Mouse (Mus musculus) stomach, embryonic 16.5 days (tissue): ENCODE measurements around the gene Prdx5. TPM values are rescaled to one million over a fixed set of nuclear protein-coding genes. Genes with fewer than 3 reads are reported as not detected.
"Not testable (repeated sequence)": the region's sequence is repeated elsewhere in the genome, so short reads cannot be mapped to it uniquely, and the experiment has no call there.

ENCODE experiments used
- ATAC-seq: fragments of 200-750 bp; cut with Nextera tagmentation; 2 replicates; pipeline ENCODE4 v1.8.0; 2017; ENCODE audit warnings: moderate number of reproducible peaks, moderate TSS enrichment; ENCODE audit not compliant: insufficient read depth, low FRiP score
- H3K27ac ChIP-seq: fragments of 300-500 bp; sonication (generic); 2 replicates; pipeline ENCODE4 v1.5.1; 2014; ENCODE audit warnings: low read length
- H3K27me3 ChIP-seq: fragments of 300-500 bp; sonication (generic); 2 replicates; pipeline ENCODE4 v1.6.1; 2014; ENCODE audit warnings: low read length, control low read depth, mixed read lengths; ENCODE audit not compliant: control insufficient read depth, insufficient read depth
- H3K36me3 ChIP-seq: fragments of 300-500 bp; sonication (generic); 2 replicates; pipeline ENCODE4 v1.6.1; 2014; ENCODE audit warnings: low read length; ENCODE audit not compliant: control insufficient read depth, insufficient read depth
- H3K4me1 ChIP-seq: fragments of 300-500 bp; sonication (generic); 2 replicates; pipeline ENCODE4 v1.6.1; 2014; ENCODE audit warnings: low read length, control low read depth, mixed read lengths; ENCODE audit not compliant: control insufficient read depth, insufficient read depth
- H3K4me2 ChIP-seq: fragments of 300-500 bp; sonication (generic); 2 replicates; pipeline ENCODE4 v1.6.1; 2014; ENCODE audit warnings: low read depth, low read length, mixed read lengths
- H3K4me3 ChIP-seq: fragments of 300-500 bp; sonication (generic); replicated peaks from 2 replicates; pipeline ENCODE4 v1.5.1; 2014; ENCODE audit warnings: mild to moderate bottlenecking, low read length
- H3K9ac ChIP-seq: fragments of 300-500 bp; sonication (generic); 2 replicates; pipeline ENCODE4 v1.6.1; 2014; ENCODE audit warnings: low read length
- H3K9me3 ChIP-seq: fragments of 300-500 bp; sonication (generic); replicated peaks from 2 replicates; pipeline ENCODE4 v1.6.1; 2016; ENCODE audit warnings: low read length, control low read depth; ENCODE audit not compliant: control insufficient read depth
- WGBS: fragments of 180-500 bp; shearing (Covaris S2); extraction: QIAGEN DNeasy Blood & Tissue Kit; methylation state at CpG from one replicate; pipeline ENCODE4 v1.1.7; 2014; 5-methylcytosine and 5-hydroxymethylcytosine counted together
- polyA plus RNA-seq: library from polyadenylated mRNA; unstranded; fragments of >200 nt; fragmentation: Nextera tagmentation; extraction: Ambion mirVana; gene quantifications from 2 replicates; pipeline ENCODE4 v1.2.1, GENCODE M21; 2015

The Prdx5 gene
- polyA plus RNA-seq, 1 experiment from 2014 or later: 291 TPM

DNA sequence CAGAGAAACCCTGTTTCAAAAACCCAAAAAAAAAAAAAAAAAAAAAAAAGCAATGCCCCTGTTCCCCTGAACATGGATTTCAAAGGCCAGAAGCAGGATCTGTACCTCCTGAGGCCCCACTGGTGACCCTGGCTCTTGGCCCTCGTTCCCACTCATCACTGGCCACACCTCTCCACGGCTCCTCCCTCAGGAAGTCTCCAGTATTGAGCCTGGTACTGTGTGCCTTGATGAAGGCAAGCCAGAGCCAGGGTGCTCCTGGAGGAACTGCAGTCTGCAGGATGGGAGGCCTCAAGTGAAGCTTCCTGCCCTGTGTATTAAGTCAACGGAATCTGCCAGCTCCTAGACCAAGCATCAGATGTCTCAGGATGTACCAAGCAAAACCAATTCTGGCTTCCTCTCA lies 3.7 kb downstream of the Prdx5 start:
- Histone ChIP-seq H3K9me3 (no peaks in the 10 kb centered on the region), H3K27me3 (no peaks in the 10 kb centered on the region), H3K9ac (no peak overlapping the region), H3K4me2 (no peak overlapping the region), H3K36me3 (0 out of 2 replicates have a peak, but pooled peaks cover 3% of the 10 kb centered on the region), H3K4me3 (no peak overlapping the region), H3K4me1 (peaks cover 21% of the 10 kb centered on the region), H3K27ac (no peak overlapping the region)
- no peak for ATAC-seq
- 74% methylated on average over 3 of the region's 3 CpGs for WGBS

GRCm38 (mm10) chr19:6905498-6906159 lies 4.3 kb downstream of the Prdx5 start:
- H3K9me3 ChIP-seq: no peaks in the 10 kb centered on the region
- no peak overlapping the region for H3K4me2 ChIP-seq
- H3K9ac ChIP-seq: no peak overlapping the region
- no peak overlapping the region for H3K4me3 ChIP-seq
- H3K27me3 ChIP-seq: no peaks in the 10 kb centered on the region
- no peak for ATAC-seq
- 0 out of 2 replicates have a peak, but pooled peaks cover 3% of the 10 kb centered on the region for H3K36me3 ChIP-seq
- no peak overlapping the region for H3K27ac ChIP-seq
- 90% methylated on average over 11 of the region's 11 CpGs for WGBS
- H3K4me1 ChIP-seq: peaks cover 17% of the 10 kb centered on the region

- H3K9me3 ChIP-seq: no peaks in the 10 kb centered on the region
- 74% methylated on average over 2 of the region's 2 CpGs for WGBS
- no peak for ATAC-seq
- no peaks in the 10 kb centered on the region for H3K27me3 ChIP-seq
- 0 out of 2 replicates have a peak, but pooled peaks cover 3% of the 10 kb centered on the region for H3K36me3 ChIP-seq
- H3K9ac ChIP-seq: no peak overlapping the region
- H3K4me3 ChIP-seq: no peak overlapping the region
- H3K4me2 ChIP-seq: no peak overlapping the region
- H3K27ac ChIP-seq: no peak overlapping the region
- H3K4me1 ChIP-seq: peaks cover 17% of the 10 kb centered on the region
Observed at GRCm38 (mm10) chr19:6904846-6905245, 5.1 kb downstream of the Prdx5 start.

- no peak overlapping the region for H3K27ac ChIP-seq
- H3K9ac ChIP-seq: no peak overlapping the region
- ATAC-seq: no peak
- H3K4me2 ChIP-seq: no peak overlapping the region
- H3K4me1 ChIP-seq: peaks cover 7% of the 10 kb centered on the region
- WGBS: 92% methylated on average over 1 of the region's 1 CpGs
- H3K36me3 ChIP-seq: 0 out of 2 replicates have a peak, but pooled peaks cover 3% of the 10 kb centered on the region
- H3K9me3 ChIP-seq: no peaks in the 10 kb centered on the region
- H3K4me3 ChIP-seq: no peak overlapping the region
- no peaks in the 10 kb centered on the region for H3K27me3 ChIP-seq
Observed at GRCm38 (mm10) chr19:6903031-6903430, 6.9 kb downstream of the Prdx5 start.

DNA sequence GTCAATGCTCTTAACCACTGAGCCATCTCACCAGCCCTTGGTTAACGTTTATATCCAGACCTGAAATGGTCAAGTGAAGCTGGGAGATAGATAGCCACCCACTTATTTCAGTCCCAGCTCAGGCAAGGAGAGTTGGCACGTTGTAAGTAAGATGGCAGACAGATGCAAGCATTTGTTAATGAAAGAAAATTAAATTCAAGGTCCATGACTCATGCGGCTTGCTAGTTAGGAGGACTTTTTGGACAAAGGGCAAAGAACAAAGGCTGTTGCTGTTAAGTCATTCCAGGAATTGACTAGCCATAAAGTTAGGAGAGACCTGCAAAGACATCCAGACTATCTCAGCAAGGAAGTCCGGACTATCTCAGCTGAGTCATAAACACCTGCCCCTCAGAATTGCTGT lies 10.3 kb downstream of the Prdx5 start:
- H3K9ac ChIP-seq: no peak overlapping the region
- H3K27ac ChIP-seq: no peak overlapping the region
- H3K9me3 ChIP-seq: no peaks in the 10 kb centered on the region
- WGBS: 78% methylated on average over 4 of the region's 4 CpGs
- H3K4me3 ChIP-seq: no peak overlapping the region
- ATAC-seq: no peak
- H3K4me2 ChIP-seq: no peak overlapping the region
- no peaks in the 10 kb centered on the region for H3K27me3 ChIP-seq
- H3K4me1 ChIP-seq: no peaks in the 10 kb centered on the region
- no peaks in the 10 kb centered on the region for H3K36me3 ChIP-seq

DNA sequence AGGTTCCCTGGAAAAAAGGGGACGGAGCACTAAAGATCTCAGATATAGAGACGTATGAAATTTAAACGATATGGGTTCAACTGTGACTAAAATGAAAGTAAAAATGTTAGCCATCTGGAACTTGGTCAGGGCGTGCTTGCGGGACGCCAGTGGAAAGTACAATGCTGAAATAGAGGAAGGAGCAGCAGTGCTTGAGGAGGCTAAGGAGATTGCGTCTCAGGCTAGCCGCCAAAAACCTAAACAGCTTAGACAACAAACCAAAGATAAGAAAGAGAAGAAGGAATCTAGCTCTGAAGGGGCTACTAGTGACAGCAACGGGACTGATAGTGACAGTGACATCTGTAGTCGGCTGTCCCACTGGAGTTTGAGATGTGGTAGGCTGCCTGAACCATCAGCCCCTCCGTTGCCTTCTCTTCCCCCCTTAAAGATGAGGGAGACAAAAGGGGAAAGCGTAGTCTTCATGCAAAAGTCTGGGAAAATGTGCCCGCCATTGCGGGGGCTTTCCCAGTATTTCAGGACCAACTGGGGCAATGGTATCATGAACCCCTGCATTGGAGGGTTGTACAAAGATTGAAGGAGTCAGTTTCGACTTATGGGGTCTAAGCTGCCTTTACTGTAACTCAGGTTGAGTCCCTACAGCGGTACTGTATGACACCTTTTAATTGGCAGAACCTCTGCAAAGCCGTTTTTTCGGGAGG lies 14.1 kb downstream of the Prdx5 start:
- ATAC-seq, H3K4me2 ChIP-seq: not testable (repeated sequence)
- WGBS: 85% methylated on average over 18 of the region's 18 CpGs

DNA sequence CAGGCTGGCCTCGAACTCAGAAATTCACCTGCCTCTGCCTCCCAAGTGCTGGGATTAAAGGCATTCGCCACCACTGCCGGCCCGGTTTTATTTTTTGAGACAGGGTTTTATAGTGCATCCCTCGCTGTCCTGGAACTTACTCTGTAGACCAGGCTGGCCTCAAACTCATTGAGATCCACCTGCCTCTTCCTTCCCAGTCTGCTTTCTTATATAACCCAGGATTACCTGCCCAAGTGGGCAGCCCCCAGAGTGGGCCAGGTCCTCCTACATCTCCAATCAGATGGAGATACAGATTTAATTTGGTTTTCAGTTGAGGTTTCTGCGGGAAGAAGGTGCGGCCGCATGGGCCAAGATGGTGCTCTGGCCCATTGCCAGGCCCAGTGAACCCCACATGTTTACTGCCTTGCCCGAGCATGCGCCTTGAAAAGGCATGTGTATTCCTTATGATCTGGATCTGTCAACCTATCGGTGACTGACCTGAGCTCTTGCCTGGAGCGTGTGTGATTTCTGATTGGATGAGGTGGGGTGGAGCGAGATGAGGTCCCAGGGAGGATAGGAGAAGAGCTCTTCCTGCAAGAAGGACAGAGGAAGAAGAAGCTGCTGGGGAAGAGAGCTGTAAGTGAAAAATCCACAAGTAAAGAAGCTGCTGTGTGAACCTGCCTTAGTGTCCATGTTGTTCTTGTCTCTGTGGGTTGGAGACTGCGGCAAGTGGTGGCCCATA lies 16.0 kb downstream of the Prdx5 start:
- Histone ChIP-seq H3K36me3 (no peaks in the 10 kb centered on the region), H3K9ac (no peak overlapping the region), H3K27me3 (no peaks in the 10 kb centered on the region), H3K4me1 (no peaks in the 10 kb centered on the region), H3K4me2 (no peak overlapping the region), H3K4me3 (no peak overlapping the region), H3K27ac (no peak overlapping the region), H3K9me3 (no peaks in the 10 kb centered on the region)
- ATAC-seq: no peak
- 88% methylated on average over 14 of the region's 14 CpGs for WGBS

More for the DNA sequence above, 14.1 kb downstream of the Prdx5 start:
- H3K36me3 ChIP-seq, H3K27me3 ChIP-seq, H3K9ac ChIP-seq, H3K27ac ChIP-seq, H3K4me1 ChIP-seq, H3K9me3 ChIP-seq, H3K4me3 ChIP-seq: not testable (repeated sequence)

DNA sequence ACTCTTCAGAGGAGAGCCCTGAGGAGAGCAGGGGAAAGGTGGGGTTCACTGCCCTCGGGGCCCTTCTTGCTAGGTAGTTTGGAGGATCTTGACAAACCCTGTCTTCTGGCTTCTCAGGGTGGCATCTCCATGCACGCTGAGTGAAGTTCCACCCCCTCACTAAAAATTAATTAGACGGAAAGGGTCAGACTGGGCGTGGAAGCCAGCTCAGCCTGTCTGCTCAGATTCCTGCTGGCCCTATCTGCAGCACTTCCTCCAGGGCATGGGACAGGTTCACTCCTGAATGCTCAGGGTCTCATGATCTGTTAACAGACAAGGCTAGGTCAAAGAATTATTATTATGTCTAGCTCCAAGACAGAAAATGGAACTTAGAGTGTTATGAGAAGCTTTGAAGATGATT lies 17.4 kb downstream of the Prdx5 start:
- ATAC-seq: no peak; the same call in 1 of the 2 replicates

GRCm38 (mm10) chr19:6877965-6878364 lies 31.9 kb downstream of the Prdx5 start:
- no peak for ATAC-seq
- H3K36me3 ChIP-seq: no peaks in the 10 kb centered on the region
- no peak overlapping the region for H3K9ac ChIP-seq
- H3K27ac ChIP-seq: no peak overlapping the region
- H3K4me1 ChIP-seq: no peaks in the 10 kb centered on the region
- no peak overlapping the region for H3K4me2 ChIP-seq
- no peaks in the 10 kb centered on the region; the same call in 1 of the 2 replicates for H3K9me3 ChIP-seq
- no peak overlapping the region for H3K4me3 ChIP-seq
- 84% methylated on average over 4 of the region's 4 CpGs for WGBS
- no peaks in the 10 kb centered on the region for H3K27me3 ChIP-seq

More for the DNA sequence above, 17.4 kb downstream of the Prdx5 start:
- no peak overlapping the region for H3K4me2 ChIP-seq
- H3K4me3 ChIP-seq: no peak overlapping the region
- peak overlapping the region; percentile 44; the same call in 1 of the 2 replicates for H3K27ac ChIP-seq
- no peaks in the 10 kb centered on the region for H3K36me3 ChIP-seq
- H3K27me3 ChIP-seq: no peaks in the 10 kb centered on the region
- WGBS: 38% methylated on average over 4 of the region's 4 CpGs
- no peaks in the 10 kb centered on the region for H3K9me3 ChIP-seq
- H3K4me1 ChIP-seq: no peaks in the 10 kb centered on the region
- no peak overlapping the region for H3K9ac ChIP-seq
